Mouse (Mus musculus) stomach, embryonic 15.5 days (tissue): ENCODE results near the gene Gabpb1. TPM values are rescaled to one million over a fixed set of nuclear protein-coding genes. Genes with fewer than 3 reads are reported as not detected.

Experiments
- ATAC-seq: fragments of 200-750 bp; cut with Nextera tagmentation; 2 replicates; pipeline ENCODE4 v1.8.0; 2017; ENCODE audit warnings: low read depth, moderate number of reproducible peaks, moderate TSS enrichment; ENCODE audit not compliant: insufficient read depth, low FRiP score
- H3K27ac ChIP-seq: fragments of 300-500 bp; sonication (generic); 2 replicates; pipeline ENCODE4 v1.5.1; 2015; ENCODE audit warnings: mild to moderate bottlenecking, inconsistent platforms
- H3K27me3 ChIP-seq: fragments of 300-500 bp; sonication (generic); replicated peaks from 2 replicates; pipeline ENCODE4 v1.6.1; 2015; ENCODE audit warnings: inconsistent platforms
- H3K36me3 ChIP-seq: fragments of 300-500 bp; sonication (generic); 2 replicates; pipeline ENCODE4 v1.6.1; 2015; ENCODE audit warnings: inconsistent platforms
- H3K4me1 ChIP-seq: fragments of 300-500 bp; sonication (generic); 2 replicates; pipeline ENCODE4 v1.6.1; 2015; ENCODE audit warnings: inconsistent platforms
- H3K4me2 ChIP-seq: fragments of 300-500 bp; sonication (generic); 2 replicates; pipeline ENCODE4 v1.6.1; 2015; ENCODE audit warnings: mild to moderate bottlenecking, inconsistent platforms
- H3K4me3 ChIP-seq: fragments of 300-500 bp; sonication (generic); replicated peaks from 2 replicates; pipeline ENCODE4 v1.5.1; 2015; ENCODE audit warnings: inconsistent platforms
- H3K9ac ChIP-seq: fragments of 300-500 bp; sonication (generic); 2 replicates; pipeline ENCODE4 v1.6.1; 2015; ENCODE audit warnings: inconsistent platforms
- H3K9me3 ChIP-seq: fragments of 300-500 bp; sonication (generic); 2 replicates; pipeline ENCODE4 v1.6.1; 2016; ENCODE audit warnings: inconsistent platforms
- WGBS: fragments of 180-500 bp; shearing (Covaris S2); methylation state at CpG from one replicate; pipeline ENCODE4 v1.1.7; 2015; 5-methylcytosine and 5-hydroxymethylcytosine counted together
- polyA plus RNA-seq: library from polyadenylated mRNA; unstranded; fragments of >200 nt; fragmentation: Nextera tagmentation; extraction: Ambion mirVana; gene quantifications from 2 replicates; pipeline ENCODE4 v1.2.1, GENCODE M21; 2015

Gabpb1 gene
- polyA plus RNA-seq, 1 experiment from 2014 or later, result 41.1 TPM

DNA sequence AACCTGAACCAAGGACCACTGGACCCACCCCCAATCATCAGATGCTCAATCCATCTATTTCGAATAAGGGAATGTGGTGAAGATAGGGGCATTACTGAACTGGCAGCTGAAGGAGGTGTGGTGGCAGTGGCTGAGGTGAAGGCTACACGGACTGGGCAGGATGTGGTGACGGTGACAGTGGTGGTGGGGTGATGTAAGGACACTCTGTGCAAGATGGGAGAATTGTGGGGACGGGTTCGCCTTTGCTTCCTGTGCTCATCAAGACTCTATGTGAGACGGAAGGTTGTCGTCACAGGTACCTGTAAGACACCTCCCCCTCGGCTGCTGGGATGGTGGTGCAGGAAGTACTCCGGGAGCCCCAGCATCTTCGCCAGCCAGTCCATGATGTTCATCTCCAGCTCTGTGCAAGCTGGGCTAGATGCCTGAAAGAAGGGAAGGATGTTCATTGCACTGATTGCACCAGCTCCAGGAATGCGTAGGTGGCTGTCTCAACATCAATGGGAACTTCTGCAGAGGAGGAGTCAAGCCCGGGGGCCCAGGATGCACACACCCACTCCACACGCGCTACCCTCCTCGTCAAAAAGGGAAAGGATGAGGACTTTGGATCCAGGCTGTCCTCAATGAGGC lies 70.0 kb downstream of the Gabpb1 start:
- Histone ChIP-seq H3K9ac (no peak overlapping the region), H3K27me3 (no peaks in the 10 kb centered on the region), H3K4me3 (no peak overlapping the region), H3K4me1 (no peaks in the 10 kb centered on the region), H3K9me3 (no peaks in the 10 kb centered on the region), H3K4me2 (no peak overlapping the region), H3K27ac (no peak overlapping the region), H3K36me3 (no peaks in the 10 kb centered on the region)
- WGBS, result 79% methylated on average over 15 of the region's 15 CpGs
- ATAC-seq, result no peak

DNA sequence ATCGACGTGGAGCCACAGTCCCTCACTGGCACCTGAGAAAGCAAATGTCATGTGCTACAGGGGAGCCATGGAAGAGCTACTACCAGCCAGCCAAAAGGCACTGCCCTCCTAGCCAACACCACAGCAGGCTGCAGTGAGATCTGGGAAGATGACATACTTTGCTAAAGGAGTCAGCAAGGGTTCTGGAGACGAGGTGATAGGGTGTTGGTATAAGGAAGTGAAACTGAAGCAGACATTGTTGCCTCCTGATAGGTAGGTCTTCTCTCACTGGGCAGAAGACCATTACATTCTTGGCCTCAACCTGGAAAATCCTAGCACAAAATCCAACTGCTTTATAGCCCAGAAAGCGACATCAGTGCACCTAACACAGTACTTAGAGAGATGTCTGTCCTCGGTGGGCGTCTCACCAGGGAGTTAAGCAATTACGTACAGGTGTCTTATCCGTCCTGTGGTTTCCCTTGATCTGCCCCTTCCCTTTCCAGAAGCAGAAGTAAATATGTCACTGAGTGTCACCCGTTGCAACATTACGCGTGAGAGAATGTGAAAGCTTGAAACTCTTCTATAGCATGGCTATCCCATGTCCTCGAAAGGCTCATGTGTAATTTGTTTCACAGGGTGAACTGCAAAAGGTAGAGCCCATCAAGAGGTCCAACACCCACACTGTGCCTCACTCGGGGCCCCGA lies 74.1 kb downstream of the Gabpb1 start:
- no peak overlapping the region for H3K27ac ChIP-seq
- no peak overlapping the region for H3K4me3 ChIP-seq
- H3K36me3 ChIP-seq, result no peaks in the 10 kb centered on the region
- no peaks in the 10 kb centered on the region for H3K9me3 ChIP-seq
- no peak for ATAC-seq
- H3K9ac ChIP-seq, result no peak overlapping the region
- WGBS, result 77% methylated on average over 14 of the region's 14 CpGs
- no peak overlapping the region for H3K4me2 ChIP-seq
- H3K4me1 ChIP-seq, result 0 out of 2 replicates have a peak, but pooled peaks cover 1% of the 10 kb centered on the region
- no peaks in the 10 kb centered on the region for H3K27me3 ChIP-seq

DNA sequence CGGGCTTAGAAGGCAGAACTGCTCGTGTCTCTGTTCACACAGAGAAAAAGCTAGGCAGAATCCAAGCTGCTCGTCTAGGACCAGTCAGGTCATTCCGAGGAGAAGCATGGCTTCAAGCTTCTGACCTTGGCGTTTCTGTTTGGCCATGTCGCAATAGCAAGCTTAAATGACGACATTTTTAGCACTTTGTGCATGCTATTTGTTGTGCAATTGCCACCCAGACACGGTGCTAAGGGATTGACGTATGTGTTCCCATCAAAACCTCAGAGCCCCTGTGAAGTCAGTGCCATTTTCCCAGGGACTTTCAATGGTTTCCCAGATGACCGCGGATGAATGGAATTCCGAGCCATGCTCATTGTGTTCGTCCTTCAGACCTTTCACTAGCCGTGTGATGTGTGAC lies 75.6 kb downstream of the Gabpb1 start:
- ATAC-seq, result no peak
- Histone ChIP-seq H3K27ac (no peak overlapping the region), H3K4me1 (0 out of 2 replicates have a peak, but pooled peaks cover 4% of the 10 kb centered on the region), H3K4me2 (no peak overlapping the region), H3K27me3 (no peaks in the 10 kb centered on the region), H3K9me3 (no peaks in the 10 kb centered on the region), H3K4me3 (no peak overlapping the region), H3K9ac (no peak overlapping the region), H3K36me3 (no peaks in the 10 kb centered on the region)
- 77% methylated on average over 14 of the region's 14 CpGs for WGBS

DNA sequence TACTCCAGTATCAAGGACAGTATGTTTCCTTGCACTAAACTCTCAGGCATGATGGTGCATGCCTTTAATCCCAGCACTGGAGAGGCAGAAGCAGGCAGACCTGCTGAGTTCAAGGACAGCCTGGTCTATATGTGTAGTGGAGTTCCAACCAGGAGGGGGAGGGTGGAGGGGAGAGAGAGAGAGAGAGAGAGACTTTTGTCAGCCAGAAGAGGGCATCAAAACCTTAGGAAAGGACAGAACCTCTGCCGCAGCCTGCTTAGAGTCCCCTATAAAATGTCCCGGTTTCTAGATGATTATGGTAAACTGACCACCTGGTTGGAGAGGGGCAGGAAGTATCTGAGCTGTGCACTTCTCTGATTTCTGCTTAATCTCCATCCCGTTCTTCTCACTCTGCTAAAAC lies 77.1 kb downstream of the Gabpb1 start:
- Histone ChIP-seq H3K4me2 (no peak overlapping the region), H3K27ac (no peak overlapping the region), H3K9me3 (no peaks in the 10 kb centered on the region), H3K4me1 (0 out of 2 replicates have a peak, but pooled peaks cover 4% of the 10 kb centered on the region), H3K36me3 (no peaks in the 10 kb centered on the region), H3K9ac (no peak overlapping the region), H3K27me3 (no peaks in the 10 kb centered on the region), H3K4me3 (no peak overlapping the region)
- WGBS, result 10% methylated on average over 3 of the region's 3 CpGs
- peak; percentile 63; the same call in 1 of the 2 replicates for ATAC-seq

DNA sequence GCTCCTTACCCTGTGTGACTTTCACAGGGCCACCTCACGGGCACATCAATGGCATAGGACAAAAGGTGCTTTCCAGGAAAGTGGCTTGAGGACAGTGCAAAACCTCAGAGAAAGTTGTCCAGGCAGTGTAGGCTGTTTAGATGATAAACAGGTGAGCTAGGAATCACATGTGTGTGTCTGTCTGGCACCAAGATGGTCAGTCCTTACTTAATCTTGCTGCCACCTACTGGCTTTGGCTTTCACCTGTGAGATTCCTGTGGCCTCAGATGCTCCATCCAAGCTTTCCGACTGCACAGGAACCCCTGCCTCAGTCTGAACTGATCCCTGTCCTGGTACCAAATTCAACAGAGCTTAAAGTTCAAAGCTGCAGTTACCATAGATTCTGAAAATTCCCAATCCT lies 77.8 kb downstream of the Gabpb1 start:
- WGBS, result 54% methylated on average over 2 of the region's 2 CpGs

DNA sequence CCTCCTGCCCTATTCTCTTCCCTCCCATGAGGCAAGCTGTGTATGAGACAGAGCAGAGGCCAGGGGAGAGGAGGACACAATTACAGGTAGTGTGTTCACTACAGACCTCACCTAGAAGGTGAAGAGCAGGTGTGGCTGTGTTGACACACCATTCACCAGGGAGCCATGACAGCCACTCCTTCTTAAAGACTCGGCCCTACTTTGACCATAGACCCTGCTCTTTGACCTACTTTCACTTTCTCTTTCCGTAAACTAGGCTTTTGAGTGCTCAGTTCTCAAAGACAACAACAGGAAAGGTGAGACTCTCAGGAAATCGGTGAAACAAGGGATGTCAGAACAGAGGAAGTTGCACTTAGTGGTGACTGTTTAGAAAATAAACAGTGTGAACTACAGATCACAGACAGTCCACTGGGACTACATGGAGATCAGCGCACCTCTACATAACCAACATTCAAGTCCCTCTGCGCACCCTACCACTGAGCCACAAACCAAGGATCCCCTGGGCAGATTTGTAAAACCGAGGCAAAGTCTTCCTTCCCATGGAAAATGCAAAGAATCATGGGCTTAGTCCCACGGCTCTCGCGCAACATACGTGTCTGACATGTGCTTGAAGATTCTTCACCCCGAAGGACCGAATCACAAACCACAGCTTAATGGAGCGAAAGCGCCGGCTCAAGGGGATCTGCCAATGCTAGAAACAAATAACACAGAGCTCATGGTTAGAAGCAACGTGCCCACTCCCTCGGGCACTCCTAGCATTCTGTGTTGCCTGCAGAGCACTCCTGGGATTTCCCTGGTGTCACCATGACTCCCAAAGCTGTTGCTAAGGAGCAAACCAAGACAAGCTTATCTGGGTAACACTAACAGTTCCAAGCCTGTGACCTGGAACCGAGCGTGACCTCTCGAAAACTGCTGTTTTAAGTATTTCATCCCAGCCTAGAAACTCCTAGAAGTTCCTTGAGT lies 78.6 kb downstream of the Gabpb1 start:
- H3K9me3 ChIP-seq, result no peaks in the 10 kb centered on the region
- H3K4me2 ChIP-seq, result peak overlapping the region; percentile 1; the same call in 1 of the 2 replicates
- H3K27ac ChIP-seq, result no peak overlapping the region
- H3K36me3 ChIP-seq, result no peaks in the 10 kb centered on the region
- H3K4me3 ChIP-seq, result no peak overlapping the region
- no peak overlapping the region for H3K9ac ChIP-seq
- ATAC-seq, result peak; percentile 70; the same call in 1 of the 2 replicates
- 0 out of 2 replicates have a peak, but pooled peaks cover 4% of the 10 kb centered on the region for H3K4me1 ChIP-seq
- WGBS, result 77% methylated on average over 20 of the region's 20 CpGs
- no peaks in the 10 kb centered on the region for H3K27me3 ChIP-seq

More for the DNA sequence above, 77.8 kb downstream of the Gabpb1 start:
- ATAC-seq, result no peak
- Histone ChIP-seq H3K27me3 (no peaks in the 10 kb centered on the region), H3K36me3 (no peaks in the 10 kb centered on the region), H3K4me1 (0 out of 2 replicates have a peak, but pooled peaks cover 4% of the 10 kb centered on the region), H3K9me3 (no peaks in the 10 kb centered on the region), H3K4me3 (no peak overlapping the region), H3K4me2 (no peak overlapping the region), H3K9ac (no peak overlapping the region), H3K27ac (no peak overlapping the region)

DNA sequence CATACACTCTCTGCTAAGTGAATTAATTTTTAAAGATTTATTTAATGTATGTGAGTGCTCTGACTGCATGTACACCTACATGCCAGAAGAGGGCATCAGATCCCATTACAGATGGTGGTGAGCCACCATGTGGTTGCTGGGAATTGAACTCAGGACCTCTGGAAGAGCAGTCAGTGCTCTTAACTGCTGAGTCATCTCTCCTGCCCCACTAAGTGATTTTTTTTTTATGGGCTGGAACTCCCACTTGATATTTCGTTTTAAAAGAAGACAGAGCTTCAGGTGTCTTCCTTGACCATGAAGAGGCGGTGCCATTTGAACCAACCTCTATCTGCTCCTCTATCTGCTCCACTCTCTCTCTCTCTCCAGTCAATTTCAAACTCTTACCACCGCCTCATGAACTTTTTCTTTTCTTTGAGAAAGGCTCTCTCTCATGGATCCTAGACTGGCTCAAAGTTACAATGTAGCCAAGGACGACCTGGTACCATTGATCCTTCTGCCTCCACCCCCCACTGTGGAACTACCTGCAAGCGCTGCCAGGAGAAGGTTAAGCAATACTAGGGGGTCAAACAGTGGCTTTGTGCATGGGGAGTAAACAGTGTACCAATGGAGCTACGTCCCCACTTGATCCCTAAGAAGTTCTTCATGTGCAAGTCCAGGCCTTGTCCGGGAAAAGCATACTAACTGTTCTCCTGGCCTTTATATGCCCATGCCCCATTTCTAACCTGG lies 79.6 kb downstream of the Gabpb1 start:
- no peaks in the 10 kb centered on the region for H3K27me3 ChIP-seq
- WGBS, result 89% methylated on average over 7 of the region's 7 CpGs
- H3K27ac ChIP-seq, result no peak overlapping the region
- no peaks in the 10 kb centered on the region for H3K9me3 ChIP-seq
- no peak overlapping the region for H3K4me2 ChIP-seq
- H3K4me1 ChIP-seq, result 0 out of 2 replicates have a peak, but pooled peaks cover 4% of the 10 kb centered on the region
- H3K4me3 ChIP-seq, result no peak overlapping the region
- ATAC-seq, result no peak
- no peaks in the 10 kb centered on the region for H3K36me3 ChIP-seq
- no peak overlapping the region for H3K9ac ChIP-seq

DNA sequence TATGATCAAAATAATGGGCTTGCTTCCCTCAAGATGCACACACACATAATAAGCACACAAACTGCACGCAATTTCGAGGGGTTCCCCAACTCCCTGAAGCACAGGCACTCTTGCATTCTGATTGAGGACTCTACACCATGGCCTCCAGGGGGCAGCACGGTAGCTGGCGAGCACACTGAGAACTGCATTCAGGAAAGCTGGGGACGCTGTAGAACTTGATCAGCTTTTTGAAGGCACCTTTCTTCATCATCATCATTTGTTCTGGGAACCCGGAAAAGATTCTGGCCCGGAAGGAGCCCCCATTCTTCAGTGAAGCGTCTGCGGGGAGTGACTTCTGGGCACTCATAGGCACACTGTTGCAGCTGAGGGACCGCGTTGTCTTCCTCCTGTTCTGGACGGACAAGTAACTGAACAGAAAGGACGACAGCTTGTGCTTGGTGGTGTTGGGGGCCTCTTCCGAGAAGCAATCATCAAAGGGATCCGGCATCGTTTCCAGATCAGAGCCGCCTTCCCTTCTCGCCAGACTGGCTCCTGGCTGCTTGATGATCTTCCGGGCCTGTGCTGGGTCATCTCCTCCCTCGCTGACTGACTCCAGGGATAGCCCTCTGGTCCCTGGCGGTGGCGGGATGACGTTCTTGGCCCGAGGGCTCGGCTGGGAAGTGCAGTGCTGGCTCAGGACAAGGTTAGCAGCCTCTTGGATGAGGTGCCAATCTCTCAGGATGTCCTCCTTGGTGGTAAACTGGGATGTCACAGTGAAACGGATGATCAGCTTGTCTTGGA lies 82.1 kb downstream of the Gabpb1 start:
- Histone ChIP-seq H3K36me3 (no peaks in the 10 kb centered on the region), H3K4me2 (peak overlapping the region; percentile 66), H3K27ac (no peak overlapping the region), H3K4me3 (peak overlapping the region; percentile 33), H3K9me3 (no peaks in the 10 kb centered on the region), H3K27me3 (no peaks in the 10 kb centered on the region), H3K4me1 (0 out of 2 replicates have a peak, but pooled peaks cover 4% of the 10 kb centered on the region), H3K9ac (0 out of 2 replicates have a peak overlapping the region, but pooled peaks have one; percentile 16)
- WGBS, result 30% methylated on average over 26 of the region's 26 CpGs
- ATAC-seq, result no peak

DNA sequence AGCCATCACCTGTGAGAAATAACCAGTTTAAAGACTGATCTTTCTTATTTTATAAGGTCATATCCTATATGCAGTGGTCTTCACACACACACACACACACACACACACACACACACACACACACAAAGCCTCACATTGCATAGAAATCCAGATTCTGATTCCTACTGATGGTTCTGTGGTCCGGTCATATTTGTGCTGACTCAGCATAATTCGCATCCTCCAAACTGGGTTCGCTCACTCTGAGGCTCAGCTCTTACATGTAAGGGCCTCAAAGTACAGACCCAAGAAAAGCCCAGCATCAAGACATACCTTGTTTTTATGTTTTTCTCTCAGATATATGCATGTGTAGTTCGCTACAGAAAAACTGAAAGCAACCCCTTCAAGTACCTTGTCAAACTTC lies 84.8 kb downstream of the Gabpb1 start:
- no peaks in the 10 kb centered on the region for H3K9me3 ChIP-seq
- H3K27ac ChIP-seq, result no peak overlapping the region
- no peaks in the 10 kb centered on the region for H3K36me3 ChIP-seq
- WGBS, result 89% methylated on average over 4 of the region's 4 CpGs
- ATAC-seq, result no peak
- H3K4me1 ChIP-seq, result no peaks in the 10 kb centered on the region
- H3K27me3 ChIP-seq, result no peaks in the 10 kb centered on the region
- H3K9ac ChIP-seq, result no peak overlapping the region
- H3K4me2 ChIP-seq, result no peak overlapping the region
- H3K4me3 ChIP-seq, result no peak overlapping the region

DNA sequence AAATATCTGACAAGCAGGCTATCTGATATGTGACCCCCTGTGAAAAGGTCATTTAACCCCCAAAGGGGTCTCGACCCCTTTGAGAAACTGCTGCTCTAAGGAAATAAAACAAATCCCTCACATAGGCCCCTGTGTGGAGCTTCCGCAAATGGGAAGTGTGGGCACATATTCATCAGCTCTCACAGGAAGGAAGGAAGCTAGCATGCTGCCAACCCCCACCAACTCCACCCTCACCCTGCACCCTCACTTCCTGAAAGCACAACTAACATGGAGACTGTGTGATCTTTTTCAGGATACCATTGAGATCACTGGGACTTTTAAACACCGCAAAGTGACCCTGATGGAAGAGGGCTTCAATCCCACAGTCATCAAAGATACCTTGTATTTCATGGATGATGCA lies 88.7 kb downstream of the Gabpb1 start:
- Histone ChIP-seq H3K36me3 (no peaks in the 10 kb centered on the region), H3K4me2 (no peak overlapping the region), H3K27me3 (no peaks in the 10 kb centered on the region), H3K4me1 (no peaks in the 10 kb centered on the region), H3K9ac (no peak overlapping the region), H3K4me3 (no peak overlapping the region), H3K9me3 (no peaks in the 10 kb centered on the region), H3K27ac (no peak overlapping the region)
- WGBS, result 81% methylated on average over 3 of the region's 3 CpGs
- no peak for ATAC-seq
